Mouse (Mus musculus) ES-E14 (cell line): ENCODE results near the gene Sept9. TPM values are rescaled to one million over a fixed set of nuclear protein-coding genes. Genes with fewer than 3 reads are reported as not detected.

Source experiments
- DNase-seq: peaks from one replicate; pipeline ENCODE4 v3.0.0-alpha.2; 2013; ENCODE audit warnings: low read depth, low spot score
- H3K27ac ChIP-seq: 2 replicates; pipeline ENCODE4 v1.5.1; 2012; ENCODE audit warnings: low read depth, mild to moderate bottlenecking, low read length, moderate library complexity, mixed read lengths; ENCODE audit not compliant: poor library complexity, insufficient read depth, severe bottlenecking
- H3K36me3 ChIP-seq: 2 replicates; pipeline ENCODE4 v1.6.1; 2012; ENCODE audit warnings: mild to moderate bottlenecking, low read length, moderate library complexity, mixed read lengths; ENCODE audit not compliant: control insufficient read depth, poor library complexity, insufficient read depth, severe bottlenecking
- H3K4me1 ChIP-seq, 2 experiments: fragments of 150-350 bp in 1 of 2; sonication (generic) in 1 of 2; 2 replicates each; pipeline ENCODE4 v1.6.1; 2012; ENCODE audit warnings: low read length in 2 of 2, mild to moderate bottlenecking in 1 of 2, mixed read lengths in 1 of 2; ENCODE audit not compliant: control insufficient read depth in 2 of 2, insufficient read depth in 2 of 2, poor library complexity in 1 of 2
- H3K4me3 ChIP-seq, 2 experiments: fragments of 150-350 bp in 1 of 2; sonication (generic) in 1 of 2; 2 replicates each; pipeline ENCODE4 v1.5.1; 2012; ENCODE audit warnings: low read length in 2 of 2, low read depth in 1 of 2, mild to moderate bottlenecking in 1 of 2, mixed read lengths in 1 of 2; ENCODE audit not compliant: insufficient read depth in 1 of 2, poor library complexity in 1 of 2, severe bottlenecking in 1 of 2
- H3K9ac ChIP-seq: 2 replicates; pipeline ENCODE4 v1.6.1; 2012; ENCODE audit warnings: low read depth, mild to moderate bottlenecking, low read length, mixed read lengths; ENCODE audit not compliant: poor library complexity, insufficient read depth, severe bottlenecking
- H3K9me3 ChIP-seq: fragments of 150-350 bp; sonication (generic); 2 replicates; pipeline ENCODE4 v1.6.1; 2012; ENCODE audit warnings: low read depth, mild to moderate bottlenecking, low read length; ENCODE audit not compliant: control insufficient read depth, insufficient read depth
- CHD2 ChIP-seq: IDR thresholded peaks from 2 replicates; pipeline ENCODE4 v1.6.1; 2014; ENCODE audit warnings: mild to moderate bottlenecking, low read depth, low read length, inconsistent platforms
- HCFC1 ChIP-seq: IDR thresholded peaks from 2 replicates; pipeline ENCODE4 v1.6.1; 2012; ENCODE audit warnings: low read length, inconsistent platforms, borderline replicate concordance; ENCODE audit not compliant: insufficient read depth
- MAFK ChIP-seq: IDR thresholded peaks from 2 replicates; pipeline ENCODE4 v1.6.1; 2014; ENCODE audit warnings: mild to moderate bottlenecking, low read depth, low read length, inconsistent platforms; ENCODE audit not compliant: insufficient read depth
- ZC3H11A ChIP-seq: IDR thresholded peaks from 2 replicates; pipeline ENCODE4 v1.6.1; 2012; ENCODE audit warnings: low read depth, mild to moderate bottlenecking, inconsistent platforms, low read length, borderline replicate concordance
- ZNF384 ChIP-seq: IDR thresholded peaks from 2 replicates; pipeline ENCODE4 v1.6.1; 2012; ENCODE audit warnings: low read depth, low read length, inconsistent platforms
- in situ Hi-C, 2 experiments: fragments of 600-800 bp; cut with MboI; formaldehyde crosslinking; loops; one replicate each; pipeline ENCODE4 v1.15.1; 2025; ENCODE audit warnings: low sequenced_read_pairs in 2 of 2, inconsistent platforms in 1 of 2; ENCODE audit not compliant: unreplicated experiment in 2 of 2
- total RNA-seq: library from RNA; depleted of rRNA; stranded (reverse); fragments of 300-350 nt; gene quantifications from 2 replicates; pipeline ENCODE4 v1.2.3, GENCODE M21; 2012

Sept9 gene
- total RNA-seq, 1 experiment = 65.7 TPM

DNA sequence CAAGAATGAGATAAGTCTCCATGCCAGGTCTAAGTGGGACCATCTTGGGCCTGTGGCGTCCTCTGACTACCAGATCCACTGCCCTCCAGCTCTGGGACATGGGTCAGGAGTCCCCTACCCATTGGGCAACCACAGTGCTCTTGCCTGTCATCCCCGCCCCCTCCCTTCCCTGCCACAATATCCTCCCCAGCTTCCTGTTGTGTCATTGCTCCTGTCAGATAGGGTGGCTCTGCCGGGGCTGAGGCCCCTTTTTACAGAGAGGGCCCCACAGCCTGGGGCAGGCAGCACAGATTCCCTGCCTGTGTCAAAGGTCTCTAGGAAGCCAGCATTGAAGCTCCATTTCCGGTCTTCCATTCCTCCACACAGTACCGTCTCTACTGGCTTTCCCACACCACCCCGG is 134.6 kb downstream of the Sept9 start:
- Histone ChIP-seq H3K36me3 (no peaks in the 10 kb centered on the region; the same call in 1 of the 2 replicates), H3K9ac (no peak overlapping the region; the same call in 1 of the 2 replicates), H3K4me3 (no peak overlapping the region), H3K27ac (peak overlapping the region; percentile 41; the same call in 1 of the 2 replicates), H3K4me1 (peaks cover 4 to 38% of the 10 kb centered on the region in 2 experiments; a peak in 3 of 4 replicates), H3K9me3 (no peaks in the 10 kb centered on the region)
- TF ChIP-seq HCFC1 (no peak), ZC3H11A (no peak), ZNF384 (no peak), MAFK (no peak), CHD2 (no peak)
- no peak for DNase-seq
- in situ Hi-C loops = no loop called here

DNA sequence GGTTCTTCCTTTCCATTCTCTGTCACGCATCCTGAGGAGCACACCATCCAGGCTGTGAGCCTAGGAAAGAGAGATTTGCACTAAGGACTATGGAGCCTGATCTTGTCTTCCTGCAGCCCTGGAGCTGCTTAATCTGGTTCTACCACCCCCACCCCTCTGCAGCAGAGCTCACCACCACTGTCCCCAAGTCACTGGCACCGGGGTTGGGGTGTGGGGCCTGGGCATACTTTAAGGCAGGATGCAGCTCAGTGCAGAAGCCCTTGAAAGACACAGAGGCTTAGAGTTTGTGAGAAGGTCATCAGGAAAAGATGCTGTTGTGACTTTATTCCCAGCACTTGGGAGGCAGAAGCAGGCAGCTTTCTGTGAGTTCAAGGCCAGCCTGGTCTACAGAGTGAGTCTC is 135.7 kb downstream of the Sept9 start:
- Histone ChIP-seq H3K36me3 (no peaks in the 10 kb centered on the region; the same call in 1 of the 2 replicates), H3K9ac (peak overlapping the region; percentile 12; the same call in 1 of the 2 replicates), H3K4me3 (no peak overlapping the region), H3K9me3 (no peaks in the 10 kb centered on the region), H3K4me1 (peaks cover 4 to 40% of the 10 kb centered on the region in 2 experiments; a peak in 3 of 4 replicates), H3K27ac (peak overlapping the region; percentile 41; the same call in 1 of the 2 replicates)
- TF ChIP-seq MAFK (no peak), CHD2 (no peak), ZC3H11A (no peak), HCFC1 (no peak), ZNF384 (no peak)
- in situ Hi-C loops = no loop called here
- no peak for DNase-seq

DNA sequence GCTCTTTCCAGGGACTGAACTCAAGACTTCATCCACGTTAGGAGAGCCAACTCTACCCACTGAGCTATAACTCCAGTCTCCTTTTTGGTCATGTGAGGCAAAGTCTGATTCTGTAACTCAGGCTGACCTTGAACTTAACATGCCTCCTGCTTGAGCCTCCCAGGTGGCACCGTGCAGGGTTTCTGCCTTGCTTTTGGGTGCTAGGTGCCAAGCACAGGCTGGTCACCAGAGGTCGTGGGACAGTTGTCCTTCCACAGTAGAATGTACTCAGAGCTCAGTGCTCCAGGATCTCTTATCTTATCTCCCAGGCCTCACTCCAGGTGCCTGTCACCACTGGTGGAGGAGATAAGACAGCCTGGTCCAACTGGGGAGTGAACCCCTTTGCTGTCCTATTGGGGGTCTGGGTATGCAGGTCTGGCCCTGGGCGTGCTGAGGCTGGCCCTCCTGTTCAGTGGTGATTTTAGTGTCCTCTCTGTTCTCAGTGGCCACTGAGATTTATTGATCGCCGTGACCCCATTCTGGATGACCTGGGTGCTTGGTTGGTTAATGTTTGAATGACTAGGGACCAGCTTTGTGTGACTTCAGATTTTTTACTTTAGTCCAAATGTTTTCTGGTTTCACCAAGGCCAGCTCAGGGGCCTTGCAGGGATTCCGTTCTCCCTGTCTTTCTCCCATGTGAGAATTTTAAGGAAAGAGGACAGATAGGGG is 136.8 kb downstream of the Sept9 start:
- Histone ChIP-seq H3K27ac (no peak overlapping the region), H3K9ac (no peak overlapping the region), H3K4me3 (no peak overlapping the region), H3K9me3 (no peaks in the 10 kb centered on the region), H3K36me3 (no peaks in the 10 kb centered on the region; the same call in 1 of the 2 replicates), H3K4me1 (peaks cover 10 to 45% of the 10 kb centered on the region in 2 experiments)
- no peak for TF ChIP-seq ZNF384
- TF ChIP-seq MAFK = no peak
- no peak for TF ChIP-seq HCFC1
- TF ChIP-seq ZC3H11A = no peak
- TF ChIP-seq CHD2 = no peak
- no peak for DNase-seq
- in situ Hi-C loops = no loop called here

DNA sequence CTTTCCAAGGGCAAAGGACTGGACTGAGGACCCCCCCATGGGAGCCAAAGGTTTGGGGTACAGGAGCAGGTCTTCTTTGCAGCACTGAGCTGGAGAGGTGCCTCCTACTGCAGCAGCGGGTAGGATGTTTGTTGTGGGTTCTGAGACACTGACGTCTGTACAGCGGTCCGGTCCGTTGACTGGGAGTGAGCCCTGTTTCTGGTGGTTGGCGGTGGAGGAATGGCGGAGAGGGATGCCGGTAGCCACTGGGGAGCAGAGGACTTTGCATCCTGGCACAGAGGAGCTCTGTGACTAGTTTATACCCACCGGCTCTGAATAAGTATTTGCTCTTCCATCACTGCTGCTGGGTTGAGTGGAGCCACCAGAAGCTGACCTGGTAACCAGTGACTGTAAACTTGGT is 138.3 kb downstream of the Sept9 start:
- Histone ChIP-seq H3K9ac (no peak overlapping the region), H3K27ac (no peak overlapping the region), H3K36me3 (no peaks in the 10 kb centered on the region; the same call in 1 of the 2 replicates), H3K9me3 (no peaks in the 10 kb centered on the region), H3K4me3 (no peak overlapping the region), H3K4me1 (peaks cover 12 to 47% of the 10 kb centered on the region in 2 experiments)
- in situ Hi-C loops = no loop called here
- TF ChIP-seq CHD2 = no peak
- TF ChIP-seq ZC3H11A = no peak
- no peak for TF ChIP-seq ZNF384
- no peak for TF ChIP-seq MAFK
- TF ChIP-seq HCFC1 = no peak
- no peak for DNase-seq

DNA sequence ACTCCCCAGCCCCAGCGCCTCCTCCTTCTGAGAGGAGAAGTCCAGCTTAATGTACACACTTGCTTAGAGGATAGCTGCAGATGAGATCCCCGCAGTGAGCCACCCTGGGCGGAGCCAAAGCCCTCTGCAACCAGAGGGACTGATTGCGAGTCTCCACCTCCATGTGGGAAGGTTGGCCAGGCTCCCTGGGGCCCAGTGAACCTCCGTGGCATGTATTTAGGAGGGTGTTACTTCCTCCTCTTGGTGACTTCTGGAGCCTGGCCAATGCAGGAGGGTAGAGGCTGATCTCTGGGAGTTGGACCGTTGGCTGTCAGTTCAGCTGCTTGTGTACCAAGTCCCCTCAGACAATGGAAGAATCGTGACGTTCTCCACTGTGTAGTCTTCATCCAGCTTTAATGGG is 139.0 kb downstream of the Sept9 start:
- Histone ChIP-seq H3K9ac (no peak overlapping the region), H3K9me3 (no peaks in the 10 kb centered on the region), H3K36me3 (no peaks in the 10 kb centered on the region; the same call in 1 of the 2 replicates), H3K4me3 (no peak overlapping the region), H3K27ac (no peak overlapping the region), H3K4me1 (peaks cover 12 to 44% of the 10 kb centered on the region in 2 experiments)
- in situ Hi-C loops = no loop called here
- no peak for DNase-seq
- TF ChIP-seq CHD2 (no peak), ZC3H11A (no peak), HCFC1 (no peak), MAFK (no peak), ZNF384 (no peak)
